Mouse (Mus musculus) T-helper 1 cell (primary cell): ENCODE data around the gene Elmo1.
"Not testable (repeated sequence)": the region's sequence is repeated elsewhere in the genome, so short reads cannot be mapped to it uniquely, and the experiment has no call there.

Experiments used
- in situ Hi-C: fragments of 300-600 bp; cut with MboI, MseI; formaldehyde crosslinking; loops from one replicate; pipeline ENCODE4 v1.15.1; 2025; ENCODE audit warnings: high pct_unique_total_duplicates

The Elmo1 gene

GRCm38 (mm10) chr13:20600246-20600645, 509.9 kb downstream of the Elmo1 start:
- in situ Hi-C loops = no loop called here

- in situ Hi-C loops = no loop called here
Measured at GRCm38 (mm10) chr13:20601421-20601820, 511.0 kb downstream of the Elmo1 start.

GRCm38 (mm10) chr13:20606891-20607290, 516.5 kb downstream of the Elmo1 start:
- in situ Hi-C loops = no loop called here

GRCm38 (mm10) chr13:20609003-20609688, 518.8 kb downstream of the Elmo1 start:
- in situ Hi-C loops = no loop called here

- in situ Hi-C loops = no loop called here
Measured at GRCm38 (mm10) chr13:20615596-20616469, 525.4 kb downstream of the Elmo1 start.

GRCm38 (mm10) chr13:20619946-20620345, 529.5 kb downstream of the Elmo1 start:
- in situ Hi-C loops = loop anchor here (10.0 kb wide), 1 partner anchor 945 kb away; no protein-coding TSS in a partner anchor

- in situ Hi-C loops = loop anchor here (10.0 kb wide), 1 partner anchor 942 kb away; no protein-coding TSS in a partner anchor
Measured at GRCm38 (mm10) chr13:20623071-20623850, 532.9 kb downstream of the Elmo1 start.

GRCm38 (mm10) chr13:20627796-20628195, 537.4 kb downstream of the Elmo1 start:
- in situ Hi-C loops = loop anchor here (10.0 kb wide), 1 partner anchor 937 kb away; no protein-coding TSS in a partner anchor

GRCm38 (mm10) chr13:20632477-20632876, 542.1 kb downstream of the Elmo1 start:
- in situ Hi-C loops = no loop called here

- in situ Hi-C loops = not testable (repeated sequence)
Measured at GRCm38 (mm10) chr13:20634679-20635078, 544.3 kb downstream of the Elmo1 start.

- in situ Hi-C loops = no loop called here
Measured at GRCm38 (mm10) chr13:20635646-20636045, 545.2 kb downstream of the Elmo1 start.
